8 mouse cellular contexts compared by ENCODE assay signal in the genomic region with DNA sequence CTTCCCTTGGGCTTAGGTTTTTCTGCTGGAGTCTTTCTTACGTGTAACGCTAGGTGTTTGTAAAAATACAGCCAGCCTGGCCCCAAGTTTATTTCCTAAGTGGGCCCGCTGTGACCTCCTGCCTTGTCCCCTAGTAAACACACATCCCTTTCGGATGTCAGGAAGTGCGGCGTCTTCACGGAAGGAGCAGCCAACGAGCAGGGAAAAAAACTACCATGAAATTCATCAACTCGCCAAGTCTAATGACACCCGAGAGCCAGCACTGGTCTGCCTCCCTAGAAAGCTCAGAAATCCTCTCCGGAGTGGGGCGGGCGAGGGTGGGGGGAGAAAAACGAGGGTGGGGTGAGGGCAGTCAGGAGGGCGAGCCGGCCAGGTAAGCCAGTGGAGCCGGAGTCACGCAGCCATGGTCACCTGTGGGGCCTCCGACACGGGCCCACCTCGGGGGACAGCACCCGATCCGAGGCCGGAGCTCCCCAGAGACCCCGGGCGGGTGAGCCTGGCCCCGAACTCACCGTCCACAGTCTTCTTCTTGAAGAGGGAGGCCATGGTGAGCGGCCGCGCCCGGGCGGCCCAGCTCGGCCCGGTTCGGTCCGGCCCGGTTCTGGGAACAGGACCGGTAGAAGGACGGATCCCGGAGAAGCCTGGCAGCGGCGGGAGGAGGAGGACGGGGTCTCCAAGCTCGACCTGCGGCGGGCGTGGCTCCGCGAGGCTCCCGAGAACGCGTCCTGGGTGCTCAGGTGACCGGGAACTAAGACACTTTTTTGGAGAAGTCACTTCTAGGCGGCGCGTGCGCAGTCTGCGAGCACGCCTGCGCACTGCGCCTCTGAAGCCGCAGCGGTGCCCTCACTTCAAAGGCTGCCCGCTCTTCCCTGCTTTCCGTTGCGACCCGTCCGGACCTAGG. TPM values are rescaled to one million over a fixed set of nuclear protein-coding genes. Genes with fewer than 3 reads are reported as not detected.
DNase-seq lines count a peak whose midpoint lies in the region; ATAC-seq and TF ChIP-seq lines count a peak whose summit lies in the region.

A gene (minus strand): TSS at position 764 of the 901 bp plus-strand sequence.

- peak; percentile 80 for DNase-seq in c-Kit-positive CD71-positive TER-119-positive erythroid progenitor cells, embryonic 14.5 days (ENCODE audit: low spot score)
- DNase-seq in heart, postnatal 10 days = peak; percentile 86 to 88
- no peak for DNase-seq in large intestine, adult 2 months (ENCODE audit: low read depth, low spot score)
- DNase-seq in lung, adult 2 months = peak; percentile 81
- DNase-seq in thymus, adult 2 months = peak; percentile 81

- intact Hi-C loops in heart, postnatal 10 days (cut with DNase I) = loop anchor here (10.0 kb wide), 1 partner anchor 787 kb away; a partner anchor contains a TSS

- under 1% methylated on average over 64 of the region's 69 CpGs for WGBS in forebrain, embryonic 13.5 days
- WGBS in large intestine, adult 2 months = under 1% methylated on average over 69 of the region's 69 CpGs
- WGBS in lung, adult 2 months = under 1% methylated on average over 68 of the region's 69 CpGs
- WGBS in thymus, adult 2 months = under 1% methylated on average over 69 of the region's 69 CpGs

- H3K9me3 ChIP-seq in ES-Bruce4 (replicated peaks; ENCODE audit: control insufficient read depth, insufficient read depth, low read length, poor library complexity, severe bottlenecking) = no peaks in the 10 kb centered on the region
- no peaks in the 10 kb centered on the region for H3K9me3 ChIP-seq in forebrain, embryonic 13.5 days (replicated peaks)

- H3K4me1 ChIP-seq in ES-Bruce4 (ENCODE audit: control insufficient read depth, insufficient read depth, low read length) = no peaks in the 10 kb centered on the region
- peaks cover 9% of the 10 kb centered on the region; the same call in 1 of the 2 replicates for H3K4me1 ChIP-seq in forebrain, embryonic 13.5 days
- peaks cover 6% of the 10 kb centered on the region; the same call in 1 of the 2 replicates for H3K4me1 ChIP-seq in lung, adult 2 months (ENCODE audit: control insufficient read depth, insufficient read depth, low read length)
- H3K4me1 ChIP-seq in thymus, adult 2 months (replicated peaks; ENCODE audit: control insufficient read depth, insufficient read depth, low read length) = peaks cover 6% of the 10 kb centered on the region

- ATAC-seq in forebrain, embryonic 13.5 days = peak; percentile 94
- ATAC-seq in neutrophil, adult 5-6 weeks (ENCODE audit: extremely low read depth, insufficient number of reproducible peaks, low FRiP score, poor library complexity, severe bottlenecking) = peak; percentile 83

- TF ChIP-seq CTCF in ES-Bruce4 (IDR thresholded peaks at IDR 0.05; ENCODE audit: low read depth, low read length) = no peak
- no peak for TF ChIP-seq CTCF in lung, adult 2 months (IDR thresholded peaks at IDR 0.05; ENCODE audit: insufficient read depth, low read length)
- peak; percentile 23; the same call in 1 of the 2 replicates for TF ChIP-seq CTCF in thymus, adult 2 months (IDR thresholded peaks at IDR 0.05; ENCODE audit: borderline replicate concordance, control insufficient read depth, extremely low read depth, insufficient read depth, low read length, poor library complexity)

- no peak within 1 kb of the TSS for H3K27ac ChIP-seq in ES-Bruce4 (ENCODE audit: insufficient read depth, low read length)
- H3K27ac ChIP-seq in forebrain, embryonic 13.5 days = no peak within 1 kb of the TSS
- no peak within 1 kb of the TSS for H3K27ac ChIP-seq in thymus, adult 2 months (ENCODE audit: control insufficient read depth, insufficient read depth, low read length)

- no peaks in the 10 kb centered on the region; the same call in 1 of the 2 replicates for H3K27me3 ChIP-seq in ES-Bruce4 (ENCODE audit: control insufficient read depth, insufficient read depth, low read length, poor library complexity, severe bottlenecking)
- H3K27me3 ChIP-seq in forebrain, embryonic 13.5 days = no peaks in the 10 kb centered on the region
- no peaks in the 10 kb centered on the region for H3K27me3 ChIP-seq in thymus, adult 2 months (ENCODE audit: control insufficient read depth, insufficient read depth, low read length)

- no peak for TF ChIP-seq EP300 in ES-Bruce4 (IDR thresholded peaks at IDR 0.05; ENCODE audit: insufficient read depth, low read depth, low read length)

- H3K4me2 ChIP-seq in forebrain, embryonic 13.5 days = peak within 1 kb of the TSS; percentile 86

- no peak for TF ChIP-seq POLR2A in ES-Bruce4 (IDR thresholded peaks at IDR 0.05; ENCODE audit: insufficient read depth, low read length)
- TF ChIP-seq POLR2A in lung, adult 2 months (IDR thresholded peaks at IDR 0.05; ENCODE audit: borderline replicate concordance, extremely low read depth, low read depth, low read length) = peak; percentile 66; the same call in 1 of the 2 replicates
- TF ChIP-seq POLR2A in thymus, adult 2 months (IDR thresholded peaks at IDR 0.05; ENCODE audit: control insufficient read depth, extremely low read depth, insufficient read depth, low read length, poor library complexity) = 0 out of 2 replicates have a peak, but pooled peaks have one; percentile 13

- no peaks in the 10 kb centered on the region for H3K36me3 ChIP-seq in ES-Bruce4 (ENCODE audit: control insufficient read depth, insufficient read depth, low read length, poor library complexity, severe bottlenecking)
- no peaks in the 10 kb centered on the region for H3K36me3 ChIP-seq in forebrain, embryonic 13.5 days (ENCODE audit: poor library complexity, severe bottlenecking)
- no peaks in the 10 kb centered on the region for H3K36me3 ChIP-seq in thymus, adult 2 months (ENCODE audit: control insufficient read depth, insufficient read depth, low read length)

- H3K9ac ChIP-seq in ES-Bruce4 (ENCODE audit: low read depth, poor library complexity, severe bottlenecking) = peak within 1 kb of the TSS; percentile 87
- peak within 1 kb of the TSS; percentile 79 for H3K9ac ChIP-seq in forebrain, embryonic 13.5 days

- H3K4me3 ChIP-seq in ES-Bruce4 (ENCODE audit: low read depth, low read length) = peak within 1 kb of the TSS; percentile 89
- H3K4me3 ChIP-seq in forebrain, embryonic 13.5 days = peak within 1 kb of the TSS; percentile 89
- H3K4me3 ChIP-seq in lung, adult 2 months (replicated peaks; ENCODE audit: extremely low read depth, low read depth, low read length) = peak within 1 kb of the TSS; percentile 86
- H3K4me3 ChIP-seq in thymus, adult 2 months (ENCODE audit: control insufficient read depth, insufficient read depth, low read length) = peak within 1 kb of the TSS; percentile 69

RNA-seq across cellular contexts. Expression of the gene that starts here (rescaled TPM):
- polyA plus RNA-seq in ES-Bruce4 (2011; ENCODE audit: insufficient read depth, insufficient read length, low read depth, missing spikeins) = 49.3 and 50.0 TPM in 2 replicates
- 32.6 and 35.2 TPM in 2 replicates for polyA plus RNA-seq in forebrain, embryonic 13.5 days (2015; fragmentation: Nextera tagmentation; extraction: Ambion mirVana)
- 10 to 100 TPM; 62.3 to 65.1 TPM for total RNA-seq in heart, postnatal 10 days (2021)
- polyA plus RNA-seq in large intestine, adult 2 months (2012; rRNA removed) = 23.9 and 35.6 TPM in 2 replicates
- polyA plus RNA-seq in lung, adult 2 months (2012; rRNA removed) = 16.4 and 17.4 TPM in 2 replicates
- total RNA-seq in neutrophil, adult 5-6 weeks (2017) = 33.6 and 36.9 TPM in 2 replicates
- polyA plus RNA-seq in thymus, adult 2 months (2012; rRNA removed) = 11.2 and 11.8 TPM in 2 replicates
